Mouse (Mus musculus): Measurements from ENCODE around the gene Sco1. TPM values are rescaled to one million over a fixed set of nuclear protein-coding genes. Genes with fewer than 3 reads are reported as not detected.

Gene Sco1
- total and polyA plus RNA-seq, 2 experiments from 2014 or later: 12.4 to 14.7 TPM

DNA sequence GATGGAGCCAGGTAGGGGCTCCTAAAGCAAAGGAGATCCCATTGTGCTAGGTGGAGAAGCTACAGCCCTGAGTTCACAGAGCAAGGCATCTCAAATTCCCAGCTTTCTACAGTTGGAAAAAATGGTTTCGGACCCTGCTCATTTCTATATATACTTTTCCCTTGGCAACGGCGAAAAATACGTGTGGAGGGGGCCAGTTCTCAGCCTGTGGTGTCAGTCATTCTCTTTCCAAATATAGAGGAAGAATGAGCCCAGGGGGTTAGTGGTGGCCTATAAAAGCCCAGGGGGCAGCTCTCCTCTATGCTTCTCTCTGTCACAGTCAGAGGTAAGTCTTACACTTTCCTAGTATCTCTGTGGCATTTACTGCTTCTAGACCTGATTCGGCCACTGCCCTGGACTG is 25.5 kb downstream of the Sco1 start, which contains the start of gene Myh3:
Gene Myh3 (plus strand): TSS at position 301 of the 400 bp plus-strand sequence.
- ATAC-seq (ENCODE audit: low FRiP score): no peak
- no peaks in the 10 kb centered on the region for H3K4me1 ChIP-seq (ENCODE audit: insufficient read depth, low read length)

DNA sequence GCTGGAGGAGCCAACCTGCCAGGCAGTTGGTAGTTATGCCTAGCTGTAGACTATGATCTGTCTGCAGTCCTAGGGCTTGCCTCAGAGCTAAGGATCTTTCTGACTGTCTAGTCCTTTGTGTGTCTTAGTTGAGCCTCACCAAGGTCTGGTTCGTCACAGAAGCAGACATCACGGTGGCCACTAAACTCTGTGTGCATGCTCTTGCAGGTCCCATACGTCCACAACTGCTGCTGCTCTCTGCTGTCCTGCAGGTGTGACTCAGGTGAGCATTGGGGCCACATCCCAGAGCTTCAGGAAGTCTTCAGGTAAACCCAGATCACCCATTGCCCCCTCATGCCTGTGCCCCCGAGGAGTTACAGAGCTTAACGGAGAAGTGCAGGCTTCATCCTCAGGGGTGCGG is 26.4 kb downstream of the Sco1 start:
- Histone ChIP-seq H3K4me1 (ENCODE audit: insufficient read depth, low read length) (no peaks in the 10 kb centered on the region), H3K4me2 (ENCODE audit: low read depth, low read length, poor library complexity, severe bottlenecking) (no peak overlapping the region), H3K9ac (replicated peaks; ENCODE audit: low read length, poor library complexity, severe bottlenecking) (no peak overlapping the region), H3K4me3 (ENCODE audit: low read depth, low read length) (no peak overlapping the region), H3K36me3 (ENCODE audit: insufficient read depth, low read length) (no peaks in the 10 kb centered on the region), H3K9me3 (ENCODE audit: low read length) (no peaks in the 10 kb centered on the region), H3K27me3 (ENCODE audit: insufficient read depth, low read length) (no peaks in the 10 kb centered on the region), H3K27ac (ENCODE audit: low read depth, low read length) (no peak overlapping the region)
- ATAC-seq (ENCODE audit: low FRiP score): no peak
- no peak for DNase-seq (ENCODE audit: low spot score)
- 88% methylated on average over 6 of the region's 6 CpGs for WGBS
- TF ChIP-seq CTCF (IDR thresholded peaks at IDR 0.05): no peak

More for the DNA sequence above, 25.5 kb downstream of the Sco1 start, which contains the start of gene Myh3:
- Histone ChIP-seq H3K36me3 (ENCODE audit: insufficient read depth, low read length) (no peaks in the 10 kb centered on the region), H3K4me3 (ENCODE audit: low read depth, low read length) (no peak within 1 kb of the TSS), H3K27ac (ENCODE audit: low read depth, low read length) (no peak within 1 kb of the TSS), H3K4me2 (ENCODE audit: low read depth, low read length, poor library complexity, severe bottlenecking) (no peak within 1 kb of the TSS), H3K9ac (replicated peaks; ENCODE audit: low read length, poor library complexity, severe bottlenecking) (no peak within 1 kb of the TSS), H3K9me3 (ENCODE audit: low read length) (no peaks in the 10 kb centered on the region), H3K27me3 (ENCODE audit: insufficient read depth, low read length) (no peaks in the 10 kb centered on the region)
- no peak for TF ChIP-seq CTCF (IDR thresholded peaks at IDR 0.05)
- no peak for DNase-seq (ENCODE audit: low spot score)
- 89% methylated on average over 5 of the region's 5 CpGs for WGBS

DNA sequence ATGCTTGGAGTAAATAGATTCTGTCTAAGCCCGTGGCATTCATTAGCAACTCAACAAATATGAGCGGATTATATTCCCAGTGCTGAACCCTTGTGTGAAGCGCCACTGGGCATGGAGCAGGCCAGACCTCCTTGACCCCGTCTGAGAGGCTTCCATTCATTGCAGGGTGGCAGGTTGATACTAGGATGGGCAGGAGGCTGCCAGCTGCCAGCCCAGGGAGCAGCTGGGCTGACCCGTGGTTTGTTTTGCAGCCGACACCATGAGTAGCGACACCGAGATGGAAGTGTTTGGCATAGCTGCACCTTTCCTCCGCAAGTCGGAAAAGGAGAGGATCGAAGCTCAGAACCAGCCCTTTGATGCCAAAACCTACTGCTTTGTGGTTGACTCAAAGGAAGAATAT is 27.3 kb downstream of the Sco1 start:
- H3K27ac ChIP-seq (ENCODE audit: low read depth, low read length): no peak overlapping the region
- H3K4me3 ChIP-seq (ENCODE audit: low read depth, low read length): no peak overlapping the region
- no peak overlapping the region for H3K9ac ChIP-seq (replicated peaks; ENCODE audit: low read length, poor library complexity, severe bottlenecking)
- TF ChIP-seq CTCF (IDR thresholded peaks at IDR 0.05): no peak
- no peaks in the 10 kb centered on the region for H3K36me3 ChIP-seq (ENCODE audit: insufficient read depth, low read length)
- no peaks in the 10 kb centered on the region for H3K4me1 ChIP-seq (ENCODE audit: insufficient read depth, low read length)
- DNase-seq (ENCODE audit: low spot score): no peak
- H3K4me2 ChIP-seq (ENCODE audit: low read depth, low read length, poor library complexity, severe bottlenecking): no peak overlapping the region
- ATAC-seq (ENCODE audit: low FRiP score): no peak
- 0 out of 2 replicates have a peak, but pooled peaks cover 6% of the 10 kb centered on the region for H3K27me3 ChIP-seq (ENCODE audit: insufficient read depth, low read length)
- H3K9me3 ChIP-seq (ENCODE audit: low read length): no peaks in the 10 kb centered on the region
- WGBS: 41% methylated on average over 11 of the region's 11 CpGs

DNA sequence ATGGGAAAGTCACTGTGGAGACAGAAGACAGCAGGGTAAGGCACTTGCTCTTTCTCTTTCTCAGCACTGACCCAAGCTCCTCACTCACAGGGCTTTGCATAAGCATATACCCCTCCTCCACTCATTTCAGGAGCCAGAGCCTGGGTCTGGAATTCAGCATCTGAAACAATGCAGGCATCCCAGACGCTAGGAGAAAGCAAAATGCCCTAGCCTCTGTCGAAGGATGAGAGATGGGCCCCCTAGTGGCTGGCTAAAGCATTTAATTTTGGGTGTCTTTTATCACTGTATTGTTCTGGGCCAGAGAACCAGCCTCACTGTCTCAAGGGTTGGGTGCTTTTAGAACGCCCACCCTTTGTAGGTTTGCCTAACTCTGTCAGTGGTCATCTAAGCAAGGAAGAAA is 27.7 kb downstream of the Sco1 start:
- H3K27me3 ChIP-seq (ENCODE audit: insufficient read depth, low read length): 0 out of 2 replicates have a peak, but pooled peaks cover 7% of the 10 kb centered on the region
- H3K4me1 ChIP-seq (ENCODE audit: insufficient read depth, low read length): no peaks in the 10 kb centered on the region
- ATAC-seq (ENCODE audit: low FRiP score): peak; percentile 38; the same call in 1 of the 2 replicates
- H3K4me3 ChIP-seq (ENCODE audit: low read depth, low read length): no peak overlapping the region
- H3K9me3 ChIP-seq (ENCODE audit: low read length): no peaks in the 10 kb centered on the region
- peak; percentile 81 for DNase-seq (ENCODE audit: low spot score)
- no peak overlapping the region for H3K9ac ChIP-seq (replicated peaks; ENCODE audit: low read length, poor library complexity, severe bottlenecking)
- H3K4me2 ChIP-seq (ENCODE audit: low read depth, low read length, poor library complexity, severe bottlenecking): no peak overlapping the region
- no peaks in the 10 kb centered on the region for H3K36me3 ChIP-seq (ENCODE audit: insufficient read depth, low read length)
- TF ChIP-seq CTCF (IDR thresholded peaks at IDR 0.05): peak; percentile 79
- no peak overlapping the region for H3K27ac ChIP-seq (ENCODE audit: low read depth, low read length)
- 7% methylated on average over 3 of the region's 3 CpGs for WGBS

DNA sequence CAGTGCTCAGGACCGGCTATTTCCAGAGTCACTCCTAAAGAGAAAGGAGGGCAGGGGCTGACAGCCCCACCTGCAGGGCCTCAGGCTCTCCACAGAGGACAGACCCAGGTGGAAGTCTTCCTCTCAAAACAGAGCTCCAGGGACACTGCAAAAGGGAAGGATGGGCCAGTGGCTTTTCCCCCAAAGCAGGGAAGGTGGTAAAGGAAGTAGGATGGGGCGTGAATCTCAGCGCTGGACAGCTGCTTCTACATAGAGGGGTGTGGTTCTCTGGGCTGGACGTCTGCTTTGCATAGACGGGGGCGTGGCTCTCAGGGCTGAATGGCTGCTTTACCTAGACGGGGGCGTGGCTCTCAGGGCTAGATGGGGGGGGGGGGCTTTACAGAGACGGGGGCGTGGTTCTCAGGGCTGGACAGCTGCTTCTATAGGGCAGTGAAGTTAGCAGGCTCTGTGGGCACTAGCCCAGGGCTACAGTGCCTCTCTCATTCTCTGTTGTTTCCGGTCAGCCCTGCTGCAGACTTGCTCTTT is 28.7 kb downstream of the Sco1 start:
- Histone ChIP-seq H3K4me2 (ENCODE audit: low read depth, low read length, poor library complexity, severe bottlenecking) (no peak overlapping the region), H3K36me3 (ENCODE audit: insufficient read depth, low read length) (no peaks in the 10 kb centered on the region), H3K4me1 (ENCODE audit: insufficient read depth, low read length) (no peaks in the 10 kb centered on the region), H3K9ac (replicated peaks; ENCODE audit: low read length, poor library complexity, severe bottlenecking) (no peak overlapping the region), H3K4me3 (ENCODE audit: low read depth, low read length) (no peak overlapping the region), H3K27ac (ENCODE audit: low read depth, low read length) (no peak overlapping the region), H3K9me3 (ENCODE audit: low read length) (no peaks in the 10 kb centered on the region), H3K27me3 (ENCODE audit: insufficient read depth, low read length) (0 out of 2 replicates have a peak, but pooled peaks cover 7% of the 10 kb centered on the region)
- ATAC-seq (ENCODE audit: low FRiP score) (no peak), DNase-seq (ENCODE audit: low spot score) (no peak)
- TF ChIP-seq CTCF (IDR thresholded peaks at IDR 0.05): no peak
- WGBS: 8% methylated on average over 10 of the region's 11 CpGs

DNA sequence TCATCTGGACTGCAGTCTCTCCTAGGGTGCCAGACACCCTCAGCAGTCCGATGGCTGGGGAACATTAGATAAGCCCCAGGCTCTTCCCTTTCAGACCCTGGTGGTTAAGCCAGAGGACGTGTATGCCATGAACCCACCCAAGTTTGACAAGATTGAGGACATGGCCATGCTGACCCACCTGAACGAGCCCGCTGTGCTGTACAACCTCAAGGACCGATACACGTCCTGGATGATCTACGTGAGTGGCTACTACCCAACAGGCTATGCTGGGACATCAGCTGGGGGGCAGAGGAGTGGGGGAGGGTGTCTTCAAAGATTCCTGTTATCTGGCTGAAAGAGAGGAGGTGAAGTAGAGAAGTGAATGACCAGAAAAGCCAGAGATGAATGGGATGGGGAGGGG is 29.7 kb downstream of the Sco1 start:
- 90% methylated on average over 7 of the region's 7 CpGs for WGBS
- DNase-seq (ENCODE audit: low spot score) (no peak), ATAC-seq (ENCODE audit: low FRiP score) (no peak)
- Histone ChIP-seq H3K27ac (ENCODE audit: low read depth, low read length) (no peak overlapping the region), H3K4me1 (ENCODE audit: insufficient read depth, low read length) (no peaks in the 10 kb centered on the region), H3K9me3 (ENCODE audit: low read length) (no peaks in the 10 kb centered on the region), H3K27me3 (ENCODE audit: insufficient read depth, low read length) (0 out of 2 replicates have a peak, but pooled peaks cover 7% of the 10 kb centered on the region), H3K36me3 (ENCODE audit: insufficient read depth, low read length) (no peaks in the 10 kb centered on the region), H3K9ac (replicated peaks; ENCODE audit: low read length, poor library complexity, severe bottlenecking) (no peak overlapping the region), H3K4me3 (ENCODE audit: low read depth, low read length) (no peak overlapping the region), H3K4me2 (ENCODE audit: low read depth, low read length, poor library complexity, severe bottlenecking) (no peak overlapping the region)
- no peak for TF ChIP-seq CTCF (IDR thresholded peaks at IDR 0.05)
